Mouse (Mus musculus): Measurements from ENCODE around the gene Smg1.
"Not testable (repeated sequence)": the region's sequence is repeated elsewhere in the genome, so short reads cannot be mapped to it uniquely, and the experiment has no call there.

Smg1 gene

GRCm38 (mm10) chr7:118248069-118248468, 4.6 kb upstream of the Smg1 start:
- DNase-seq = no peak

- no peak for DNase-seq
These were observed 1.8 kb upstream of the Smg1 start for GRCm38 (mm10) chr7:118245260-118245659.

GRCm38 (mm10) chr7:118242911-118243412, 508 bp downstream of the Smg1 start:
- DNase-seq = no peak

- no peak for DNase-seq
These were observed 1.2 kb downstream of the Smg1 start for GRCm38 (mm10) chr7:118242309-118242708.

- DNase-seq = no peak
These were observed 3.1 kb downstream of the Smg1 start for GRCm38 (mm10) chr7:118240402-118240801.

GRCm38 (mm10) chr7:118239996-118240395, 3.5 kb downstream of the Smg1 start:
- DNase-seq = no peak

GRCm38 (mm10) chr7:118236949-118237348, 6.5 kb downstream of the Smg1 start:
- peak; percentile 38 for DNase-seq

- DNase-seq = no peak
These were observed 9.2 kb downstream of the Smg1 start for GRCm38 (mm10) chr7:118234236-118234635.

GRCm38 (mm10) chr7:118232613-118233012, 10.9 kb downstream of the Smg1 start:
- DNase-seq = no peak

GRCm38 (mm10) chr7:118219777-118220176, 23.7 kb downstream of the Smg1 start:
- DNase-seq = no peak

GRCm38 (mm10) chr7:118206396-118206795, 37.1 kb downstream of the Smg1 start:
- no peak for DNase-seq

GRCm38 (mm10) chr7:118195756-118196155, 47.7 kb downstream of the Smg1 start:
- no peak for DNase-seq

GRCm38 (mm10) chr7:118185878-118186277, 57.6 kb downstream of the Smg1 start:
- no peak for DNase-seq

- no peak for DNase-seq
These were observed 58.9 kb downstream of the Smg1 start for GRCm38 (mm10) chr7:118184604-118185003.

- no peak for DNase-seq
These were observed 62.3 kb downstream of the Smg1 start for GRCm38 (mm10) chr7:118181123-118181522.

GRCm38 (mm10) chr7:118179782-118180181, 63.7 kb downstream of the Smg1 start:
- no peak for DNase-seq

- DNase-seq = no peak
These were observed 67.6 kb downstream of the Smg1 start for GRCm38 (mm10) chr7:118175821-118176355.

- not testable (repeated sequence) for DNase-seq
These were observed 73.3 kb downstream of the Smg1 start for GRCm38 (mm10) chr7:118170125-118170524.

GRCm38 (mm10) chr7:118163006-118163405, 80.5 kb downstream of the Smg1 start:
- no peak for DNase-seq

GRCm38 (mm10) chr7:118160121-118160520, 83.3 kb downstream of the Smg1 start:
- no peak for DNase-seq

GRCm38 (mm10) chr7:118156461-118156860, 87.0 kb downstream of the Smg1 start:
- no peak for DNase-seq

GRCm38 (mm10) chr7:118154150-118154549, 89.3 kb downstream of the Smg1 start:
- DNase-seq = no peak

GRCm38 (mm10) chr7:118143602-118144001, 99.9 kb downstream of the Smg1 start:
- DNase-seq = no peak

- DNase-seq = no peak
These were observed 100.3 kb downstream of the Smg1 start for GRCm38 (mm10) chr7:118143123-118143522.

- no peak for DNase-seq
These were observed 102.2 kb downstream of the Smg1 start for GRCm38 (mm10) chr7:118141271-118141670.

All from thymus, postnatal 14 days (tissue).